Mouse (Mus musculus) retina, embryonic 14.5 days (tissue): ENCODE measurements around the gene Wdr19.
"Not testable (repeated sequence)": the region's sequence is repeated elsewhere in the genome, so short reads cannot be mapped to it uniquely, and the experiment has no call there.

Experiments
- DNase-seq: peaks from one replicate; pipeline ENCODE4 v3.0.0-alpha.2; 2015; ENCODE audit warnings: low spot score

The Wdr19 gene

DNA sequence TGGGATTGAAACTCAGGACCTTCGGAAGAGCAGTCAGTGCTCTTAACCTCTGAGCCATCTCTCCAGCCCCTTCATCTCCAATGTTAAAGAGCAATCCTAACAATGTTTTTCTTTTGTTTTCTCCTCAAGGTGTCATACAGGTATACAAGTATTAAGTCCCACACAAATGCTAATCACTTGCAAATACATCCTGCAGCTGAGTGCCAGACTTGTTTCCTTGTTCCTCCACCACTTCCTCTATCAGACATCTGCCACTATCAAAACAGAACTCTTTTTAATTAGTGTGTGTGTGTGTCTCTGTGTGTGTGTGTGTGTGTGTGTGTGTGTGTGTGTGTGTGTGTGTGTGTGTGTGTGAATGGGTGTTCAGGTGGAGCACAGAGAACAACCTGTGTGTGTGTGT lies 100.1 kb downstream of the Wdr19 start:
- not testable (repeated sequence) for DNase-seq

DNA sequence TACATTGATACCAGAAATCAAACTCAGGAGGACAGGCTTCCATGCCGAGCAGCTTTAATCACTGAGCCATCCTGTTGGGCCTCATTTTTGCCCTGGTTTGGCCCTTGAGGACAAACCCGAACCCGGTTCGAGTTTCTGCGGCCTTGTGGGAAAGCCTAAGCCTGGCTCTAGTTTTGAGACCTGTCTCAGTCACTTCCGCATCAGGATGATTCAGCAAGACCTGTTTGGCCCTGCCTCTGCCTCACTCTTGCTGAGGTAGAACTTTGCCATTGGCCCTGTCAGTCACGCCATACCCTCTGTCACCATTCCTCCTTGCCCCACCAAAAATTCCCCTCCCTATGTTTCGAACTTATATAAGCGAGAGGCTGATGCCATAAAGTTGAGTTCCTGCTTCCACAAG lies 100.6 kb downstream of the Wdr19 start:
- no peak for DNase-seq

DNA sequence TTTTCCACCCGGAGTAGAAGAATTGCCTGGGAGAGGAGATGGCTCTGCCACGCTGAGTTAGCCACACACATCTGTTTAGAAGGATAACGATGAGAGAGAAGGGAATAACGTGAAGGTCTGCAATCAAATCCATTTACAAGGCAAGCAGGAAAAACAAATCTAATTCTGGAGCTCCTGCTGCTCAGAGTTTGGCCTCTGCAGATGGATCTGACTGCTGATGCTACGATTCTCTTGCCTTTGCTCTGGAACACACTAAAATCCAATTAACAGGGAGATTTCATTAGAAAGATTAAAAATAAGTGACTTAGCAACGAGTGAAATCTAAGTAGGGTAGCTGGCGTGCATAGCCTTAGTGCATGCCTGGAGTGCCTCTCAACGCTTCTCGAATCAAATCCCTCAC lies 106.0 kb downstream of the Wdr19 start:
- DNase-seq, result no peak

- no peak for DNase-seq
Observed at GRCm38 (mm10) chr5:65308208-65308607, 108.7 kb downstream of the Wdr19 start.

DNA sequence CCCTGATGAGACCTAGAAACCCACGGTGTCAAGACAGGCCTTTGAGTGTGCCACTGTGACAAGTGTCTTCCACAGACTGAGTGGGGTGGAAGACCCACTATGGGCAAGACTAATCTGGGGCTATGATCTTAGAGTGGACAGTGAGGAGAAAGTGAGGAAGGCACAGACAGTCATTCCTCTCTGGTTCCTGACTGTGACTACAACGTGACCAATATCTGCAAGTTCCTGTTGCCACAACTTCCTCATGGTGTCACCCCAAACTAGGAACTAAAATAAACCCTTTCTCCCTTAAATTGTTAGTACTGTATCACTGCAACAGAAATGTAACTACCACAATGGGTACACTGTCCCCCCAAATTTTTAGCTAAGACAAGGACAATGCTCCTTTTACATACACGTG lies 109.4 kb downstream of the Wdr19 start:
- DNase-seq, result no peak
